Mouse (Mus musculus) spleen, adult 2 months (tissue): Measurements from ENCODE around the gene Tcf25.

Experiments used
- CTCF ChIP-seq: fragments of 200-500 bp; IDR thresholded peaks from 2 replicates; pipeline ENCODE4 v1.5.1; 2011; ENCODE audit warnings: mild to moderate bottlenecking, inconsistent platforms; ENCODE audit not compliant: insufficient read depth, insufficient read length, insufficient replicate concordance; ENCODE audit errors: extremely low read depth
- POLR2A ChIP-seq: fragments of 200-500 bp; IDR thresholded peaks from 2 replicates; pipeline ENCODE4 v1.6.1; 2011; ENCODE audit warnings: low read depth, low read length, inconsistent platforms

GRCm38 (mm10) chr8:123452149-123452548 lies 78.6 kb downstream of the Tcf25 start:
- TF ChIP-seq CTCF (no peak), POLR2A (no peak)
